Mouse (Mus musculus) pancreas, adult 10 weeks (tissue): Measurements from ENCODE around the gene Vmn1r202. TPM values are rescaled to one million over a fixed set of nuclear protein-coding genes. Genes with fewer than 3 reads are reported as not detected.

Experiments
- polyA plus RNA-seq: library from polyadenylated mRNA; stranded (reverse); fragments of 350-450 nt; fragmentation: Illumina TruSeq; extraction: RNeasy Lipid Tissue Mini Kit (QIAGEN cat#74804); gene quantifications from one replicate; pipeline ENCODE4 v1.2.3, GENCODE M21; 2015; ENCODE audit warnings: low read depth, low replicate concordance; ENCODE audit not compliant: insufficient read depth

Vmn1r202 gene
- polyA plus RNA-seq = not detected

DNA sequence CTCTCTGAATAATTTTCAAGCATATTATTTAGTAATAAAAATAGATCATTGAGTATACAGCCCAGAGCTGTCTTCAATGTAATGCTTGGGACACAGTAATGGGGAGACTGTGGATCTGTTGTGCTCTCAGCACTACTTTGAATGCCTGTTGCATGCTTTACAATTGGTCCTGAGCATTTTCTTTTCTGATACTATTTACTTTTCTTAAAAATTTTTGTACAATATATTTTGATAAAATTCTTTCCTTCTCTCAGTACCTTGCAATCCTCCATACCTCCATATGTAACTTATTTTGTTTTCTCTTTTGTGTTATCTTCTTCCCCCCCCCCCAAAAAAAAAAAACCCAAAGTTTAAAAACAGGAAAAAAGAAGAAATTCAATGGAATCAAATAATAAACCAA lies at the start of gene Vmn1r202:
TSS of gene Vmn1r202 (minus strand) at position 101 of the 400 bp plus-strand sequence.

GRCm38 (mm10) chr13:22552898-22553297 lies 47.7 kb upstream of the Vmn1r202 start, which contains the start of gene Vmn1r204:
Gene Vmn1r204 (plus strand): TSS chr13:22553198.

DNA sequence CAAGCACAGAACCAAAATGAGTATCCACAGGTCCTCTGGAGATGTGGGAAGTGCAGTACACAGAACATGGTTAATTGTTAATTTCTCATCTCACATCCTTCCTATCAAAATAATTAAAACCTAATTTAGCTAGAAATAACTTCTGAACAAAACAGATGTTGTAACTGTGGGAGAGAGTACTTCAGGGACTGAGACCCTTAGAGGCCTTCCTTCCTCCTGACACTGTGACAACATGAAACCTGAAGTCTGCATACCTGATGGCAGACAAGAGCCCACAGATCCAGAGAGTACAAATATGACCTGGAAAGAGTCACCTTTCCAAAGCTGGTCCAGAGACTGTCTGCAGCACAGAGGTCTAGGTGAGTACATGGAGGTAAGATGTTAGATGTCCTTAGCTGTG lies 12.6 kb upstream of the Vmn1r202 start, which contains the start of gene Vmn1r203:
TSS of gene Vmn1r203 (plus strand) at position 301 of the 400 bp plus-strand sequence.

DNA sequence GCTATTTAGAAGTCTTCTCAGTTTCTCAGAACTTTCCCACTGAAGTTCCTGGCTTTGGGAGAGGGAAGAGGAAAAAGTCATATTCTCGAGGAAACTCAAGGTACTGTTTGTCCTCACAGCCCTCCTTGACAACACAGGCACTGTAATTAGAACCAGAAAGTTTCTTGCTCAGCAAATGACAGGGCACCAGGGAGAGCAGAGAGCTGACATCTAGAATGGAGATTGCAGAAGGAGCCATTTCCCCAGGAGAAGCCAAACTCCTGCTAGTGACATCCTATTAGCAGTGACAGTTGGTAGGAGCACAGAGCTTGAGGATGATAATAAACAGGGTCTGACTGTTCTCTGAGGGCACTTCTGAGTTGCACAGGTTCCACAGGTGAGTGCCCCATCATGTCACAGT lies 33.6 kb downstream of the Vmn1r202 start, which contains the start of gene Vmn1r201:
TSS of gene Vmn1r201 (plus strand) at position 301 of the 400 bp plus-strand sequence.

Other genes with a start within 250 kb of the Vmn1r202 start
- gene Vmn1r195, start 234.9 kb downstream of the Vmn1r202 start, polyA plus RNA-seq = not detected
- gene Vmn1r196, start 215.5 kb downstream of the Vmn1r202 start, polyA plus RNA-seq = not detected
- not detected for gene Vmn1r197, start 180.8 kb downstream of the Vmn1r202 start, polyA plus RNA-seq
- not detected for gene Vmn1r198, start 155.0 kb downstream of the Vmn1r202 start, polyA plus RNA-seq
- gene Vmn1r199, start 125.6 kb downstream of the Vmn1r202 start, polyA plus RNA-seq = not detected
- gene Vmn1r200, start 115.0 kb downstream of the Vmn1r202 start, polyA plus RNA-seq = not detected
- gene Vmn1r201, start 33.5 kb downstream of the Vmn1r202 start, polyA plus RNA-seq = not detected
- gene Vmn1r203, start 12.7 kb upstream of the Vmn1r202 start, polyA plus RNA-seq = not detected
- not detected for gene Vmn1r204, start 47.8 kb upstream of the Vmn1r202 start, polyA plus RNA-seq
- not detected for gene Vmn1r205, start 87.6 kb upstream of the Vmn1r202 start, polyA plus RNA-seq
- gene Vmn1r206, start 118.9 kb upstream of the Vmn1r202 start, polyA plus RNA-seq = not detected
- not detected for gene Vmn1r207-ps, start 224.2 kb upstream of the Vmn1r202 start, polyA plus RNA-seq